Comparison of ENCODE assay signal across 12 mouse cellular contexts in the genomic region with DNA sequence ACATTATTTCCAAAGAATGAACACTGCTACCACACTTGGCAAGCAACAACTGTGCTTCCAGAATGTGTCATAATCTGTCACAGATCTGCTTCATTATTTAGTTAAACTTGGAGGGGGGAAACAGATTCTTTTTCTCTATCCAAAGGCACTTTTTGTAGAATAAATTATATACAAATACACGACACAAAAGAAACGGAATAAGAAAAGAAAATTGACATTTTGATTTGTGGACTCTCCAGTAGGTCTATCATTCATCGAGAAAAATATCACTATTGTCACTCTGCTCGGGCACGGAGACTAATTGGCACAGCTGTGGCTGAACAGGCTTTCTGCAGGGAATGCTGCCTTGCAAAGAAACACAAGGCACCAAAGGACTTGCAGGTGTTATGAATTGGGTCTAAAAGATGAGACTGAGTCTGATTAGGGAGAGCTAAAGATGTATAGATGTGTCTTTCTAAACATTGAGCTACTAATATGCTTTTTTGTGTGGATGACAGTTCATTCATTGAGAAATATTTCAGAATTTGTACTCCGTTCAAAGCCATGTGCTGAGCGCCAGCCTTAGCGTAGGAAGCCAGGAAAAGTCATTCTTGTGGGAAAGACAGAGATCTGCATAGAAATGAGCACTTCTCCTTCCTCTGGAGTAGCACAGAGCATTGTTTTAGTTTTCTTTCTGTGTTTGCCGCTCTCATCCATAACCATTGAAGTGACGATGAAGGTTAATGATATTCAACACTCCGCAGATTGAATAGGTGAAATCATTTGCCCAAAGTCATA.
DNase-seq lines count a peak whose midpoint lies in the region; ATAC-seq and TF ChIP-seq lines count a peak whose summit lies in the region.
"Had no signal": no experiment of that assay in that cellular context is flagged by ENCODE, and none has a peak within 500 bp of the region (broad histone marks: within the 10 kb centered on the region; RNA-seq: fewer than 3 reads in every experiment).

No protein-coding gene starts in this region.

- no peak overlapping the region for H3K27ac ChIP-seq in hindbrain, embryonic 16.5 days (ENCODE audit: low read depth, low read length)
- no peak overlapping the region for H3K27ac ChIP-seq in midbrain, embryonic 16.5 days (ENCODE audit: low read length)
- H3K27ac ChIP-seq in intestine, embryonic 16.5 days (ENCODE audit: low read length): no peak overlapping the region
- H3K27ac ChIP-seq: kidney, postnatal 0 days; macrophage had no signal

- 27% methylated on average over 11 of the region's 11 CpGs for WGBS in hindbrain, embryonic 16.5 days
- 47% methylated on average over 11 of the region's 11 CpGs for WGBS in midbrain, embryonic 16.5 days
- WGBS in intestine, embryonic 16.5 days: 79% methylated on average over 11 of the region's 11 CpGs

- TF ChIP-seq POLR2A in brain, embryonic 14.5 days (IDR thresholded peaks at IDR 0.05; ENCODE audit: borderline replicate concordance, extremely low read depth, insufficient read depth, insufficient read length, poor library complexity, severe bottlenecking): no peak

- peak; percentile 93 for ATAC-seq in hindbrain, embryonic 16.5 days
- ATAC-seq in midbrain, embryonic 16.5 days: peak; percentile 66; the same call in 1 of the 2 replicates
- no peak for ATAC-seq in intestine, embryonic 16.5 days
- ATAC-seq: activated CD4-positive, CD25-positive, alpha-beta regulatory T cell, adult 4 months had no signal

- no peak overlapping the region for H3K9ac ChIP-seq in hindbrain, embryonic 16.5 days (ENCODE audit: low read depth, low read length)
- H3K9ac ChIP-seq in midbrain, embryonic 16.5 days (ENCODE audit: low read depth, low read length): no peak overlapping the region
- H3K9ac ChIP-seq in intestine, embryonic 16.5 days (ENCODE audit: low read depth, low read length): no peak overlapping the region

- no peak overlapping the region; the same call in 1 of the 2 replicates for H3K4me3 ChIP-seq in hindbrain, embryonic 16.5 days (ENCODE audit: low read length)
- H3K4me3 ChIP-seq in midbrain, embryonic 16.5 days (ENCODE audit: low read depth, low read length): no peak overlapping the region
- no peak overlapping the region for H3K4me3 ChIP-seq in intestine, embryonic 16.5 days (ENCODE audit: low read length)

- no peaks in the 10 kb centered on the region for H3K9me3 ChIP-seq in hindbrain, embryonic 16.5 days (ENCODE audit: control insufficient read depth, low read length)
- H3K9me3 ChIP-seq in midbrain, embryonic 16.5 days (replicated peaks; ENCODE audit: control insufficient read depth, low read length, poor library complexity, severe bottlenecking): no peaks in the 10 kb centered on the region
- H3K9me3 ChIP-seq in intestine, embryonic 16.5 days (ENCODE audit: control insufficient read depth, low read length): no peaks in the 10 kb centered on the region

- H3K4me2 ChIP-seq in hindbrain, embryonic 16.5 days (ENCODE audit: low read length): peak overlapping the region; percentile 22
- peak overlapping the region; percentile 23 for H3K4me2 ChIP-seq in midbrain, embryonic 16.5 days (ENCODE audit: low read length)
- H3K4me2 ChIP-seq in intestine, embryonic 16.5 days (ENCODE audit: low read depth, low read length): no peak overlapping the region

- peaks cover 3% of the 10 kb centered on the region for H3K4me1 ChIP-seq in hindbrain, embryonic 16.5 days (ENCODE audit: control insufficient read depth, insufficient read depth, low read depth, low read length)
- H3K4me1 ChIP-seq in midbrain, embryonic 16.5 days (ENCODE audit: control insufficient read depth, insufficient read depth, low read length): no peaks in the 10 kb centered on the region
- H3K4me1 ChIP-seq in intestine, embryonic 16.5 days (ENCODE audit: control insufficient read depth, insufficient read depth, low read length): no peaks in the 10 kb centered on the region

- H3K27me3 ChIP-seq in hindbrain, embryonic 16.5 days (replicated peaks; ENCODE audit: control insufficient read depth, insufficient read depth, low read length): no peaks in the 10 kb centered on the region
- H3K27me3 ChIP-seq in midbrain, embryonic 16.5 days (ENCODE audit: control insufficient read depth, insufficient read depth, low read depth, low read length): no peaks in the 10 kb centered on the region
- H3K27me3 ChIP-seq in intestine, embryonic 16.5 days (replicated peaks; ENCODE audit: control insufficient read depth, insufficient read depth, low read length): no peaks in the 10 kb centered on the region

- no peaks in the 10 kb centered on the region for H3K36me3 ChIP-seq in hindbrain, embryonic 16.5 days (ENCODE audit: control insufficient read depth, insufficient read depth, low read length)
- H3K36me3 ChIP-seq in midbrain, embryonic 16.5 days (ENCODE audit: control insufficient read depth, insufficient read depth, low read length): no peaks in the 10 kb centered on the region
- H3K36me3 ChIP-seq in intestine, embryonic 16.5 days (ENCODE audit: control insufficient read depth, insufficient read depth, low read length): no peaks in the 10 kb centered on the region

- no peak for TF ChIP-seq CTCF in brain, embryonic 14.5 days (IDR thresholded peaks at IDR 0.05; ENCODE audit: borderline replicate concordance, extremely low read depth, insufficient read depth, insufficient read length)

- peak; percentile 49 for DNase-seq in brain, adult 2 months (ENCODE audit: low read depth, low spot score)
- DNase-seq in brain, embryonic 14.5 days (ENCODE audit: low read depth): peak; percentile 89
- DNase-seq in kidney, adult 9 months: no peak
- DNase-seq in adrenal gland, adult 2 months: no peak
- DNase-seq: cerebellum, adult 8-10 months; heart, postnatal 4 days had no signal

Comparison
In these comparisons a context has a peak if more than half of its experiments do, and no peak if none do; other contexts are left out.
1. DNase-seq: peak in brain, adult 2 months (single experiment) and brain, embryonic 14.5 days (single experiment); none in kidney, adult 9 months (single experiment) and adrenal gland, adult 2 months (single experiment).